Mouse (Mus musculus): ENCODE measurements around the gene Dnajc5g. TPM values are rescaled to one million over a fixed set of nuclear protein-coding genes. Genes with fewer than 3 reads are reported as not detected.

Gene Dnajc5g
- total and polyA plus RNA-seq, 3 experiments: not detected

GRCm38 (mm10) chr5:31080795-31081164, 25.3 kb upstream of the Dnajc5g start:
- dilution Hi-C loops (cut with MboI; ENCODE audit: extremely low pct_ligation_motif_present, extremely low pct_unique_long_range_greater_than_20kb, low sequenced_read_pairs): no loop called here
- peaks cover 2% of the 10 kb centered on the region for H3K27me3 ChIP-seq (replicated peaks)
- H3K36me3 ChIP-seq (replicated peaks in 1 of 2; ENCODE audit: control insufficient read depth in 1 of 2, insufficient read depth in 1 of 2, low read length in 1 of 2): peaks cover 37 to 53% of the 10 kb centered on the region in 2 experiments
- H3K4me2 ChIP-seq (ENCODE audit: insufficient read depth, low read depth, poor library complexity, severe bottlenecking): no peak overlapping the region
- in situ Hi-C loops (cut with MboI; ENCODE audit: low pct_ligation_motif_present, low pct_unique_long_range_greater_than_20kb, low sequenced_read_pairs): no loop called here
- TF ChIP-seq MAX (IDR thresholded peaks at IDR 0.05; ENCODE audit: low read length) (no peak), JUND (conservative IDR thresholded peaks at IDR 0.05; ENCODE audit: low read depth, low read length) (no peak), USF2 (conservative IDR thresholded peaks at IDR 0.05; ENCODE audit: low read depth, low read length) (no peak), POLR2AphosphoS2 (IDR thresholded peaks at IDR 0.05; ENCODE audit: low read depth, low read length) (no peak), SIN3A (IDR thresholded peaks at IDR 0.05; ENCODE audit: low read length) (no peak), ZKSCAN1 (IDR thresholded peaks at IDR 0.05; ENCODE audit: borderline replicate concordance, low read depth, low read length) (no peak), IRF4 (IDR thresholded peaks at IDR 0.05; ENCODE audit: low read depth, low read length) (no peak), CHD2 (IDR thresholded peaks at IDR 0.05; ENCODE audit: low read length) (no peak), SMC3 (IDR thresholded peaks at IDR 0.05; ENCODE audit: low read depth, low read length) (no peak), ZMIZ1 (IDR thresholded peaks at IDR 0.05; ENCODE audit: low read depth, low read length) (no peak), KAT2A (IDR thresholded peaks at IDR 0.05; ENCODE audit: insufficient replicate concordance, low read length) (no peak), USF1 (IDR thresholded peaks at IDR 0.05; ENCODE audit: low read depth, low read length) (no peak), CTCF (conservative IDR thresholded peaks at IDR 0.05 in 1 of 2, IDR thresholded peaks at IDR 0.05 in 1 of 2; ENCODE audit: low read depth in 2 of 2, low read length in 2 of 2) (no peak), MEF2A (IDR thresholded peaks at IDR 0.05; ENCODE audit: borderline replicate concordance, low read depth, low read length) (no peak), TCF12 (IDR thresholded peaks at IDR 0.05; ENCODE audit: low read depth, low read length) (no peak), GABPA (IDR thresholded peaks at IDR 0.05; ENCODE audit: insufficient replicate concordance, low read depth, low read length) (no peak), ZC3H11A (IDR thresholded peaks at IDR 0.05; ENCODE audit: low read depth, low read length) (no peak)
- no peak for DNase-seq (ENCODE audit: extremely low read depth)
- H3K27ac ChIP-seq (ENCODE audit: insufficient read depth, low read depth): no peak overlapping the region
- H3K9ac ChIP-seq (ENCODE audit: insufficient read depth, low read depth): no peak overlapping the region
- no peaks in the 10 kb centered on the region for H3K9me3 ChIP-seq (replicated peaks; ENCODE audit: low read length)
- peaks cover 13 to 29% of the 10 kb centered on the region in 2 experiments for H3K4me1 ChIP-seq (ENCODE audit: control insufficient read depth in 1 of 2, insufficient read depth in 2 of 2)
- no peak overlapping the region for H3K4me3 ChIP-seq (replicated peaks in 1 of 3; ENCODE audit: low read depth in 2 of 3, low read length in 2 of 3, poor library complexity in 1 of 3)
- H3K79me2 ChIP-seq (replicated peaks; ENCODE audit: control insufficient read depth, extremely low read depth, insufficient read depth, poor library complexity, severe bottlenecking): no peaks in the 10 kb centered on the region

GRCm38 (mm10) chr5:31081386-31081785, 24.7 kb upstream of the Dnajc5g start:
- dilution Hi-C loops (cut with MboI; ENCODE audit: extremely low pct_ligation_motif_present, extremely low pct_unique_long_range_greater_than_20kb, low sequenced_read_pairs): no loop called here
- no peak overlapping the region for H3K9ac ChIP-seq (ENCODE audit: insufficient read depth, low read depth)
- peaks cover 8% of the 10 kb centered on the region for H3K27me3 ChIP-seq (replicated peaks)
- H3K79me2 ChIP-seq (replicated peaks; ENCODE audit: control insufficient read depth, extremely low read depth, insufficient read depth, poor library complexity, severe bottlenecking): no peaks in the 10 kb centered on the region
- H3K9me3 ChIP-seq (replicated peaks; ENCODE audit: low read length): no peaks in the 10 kb centered on the region
- in situ Hi-C loops (cut with MboI; ENCODE audit: low pct_ligation_motif_present, low pct_unique_long_range_greater_than_20kb, low sequenced_read_pairs): no loop called here
- H3K4me2 ChIP-seq (ENCODE audit: insufficient read depth, low read depth, poor library complexity, severe bottlenecking): no peak overlapping the region
- peak; percentile 63 for DNase-seq (ENCODE audit: extremely low read depth)
- H3K4me3 ChIP-seq (replicated peaks in 1 of 3; ENCODE audit: low read depth in 2 of 3, low read length in 2 of 3, poor library complexity in 1 of 3): no peak overlapping the region
- TF ChIP-seq GABPA (IDR thresholded peaks at IDR 0.05; ENCODE audit: insufficient replicate concordance, low read depth, low read length) (no peak), ZMIZ1 (IDR thresholded peaks at IDR 0.05; ENCODE audit: low read depth, low read length) (no peak), CTCF (conservative IDR thresholded peaks at IDR 0.05 in 1 of 2, IDR thresholded peaks at IDR 0.05 in 1 of 2; ENCODE audit: low read depth in 2 of 2, low read length in 2 of 2) (peak; percentile 77 to 87), KAT2A (IDR thresholded peaks at IDR 0.05; ENCODE audit: insufficient replicate concordance, low read length) (no peak), RAD21 (IDR thresholded peaks at IDR 0.05; ENCODE audit: low read depth, low read length) (peak; percentile 39), ZNF384 (IDR thresholded peaks at IDR 0.05; ENCODE audit: low read depth, low read length) (no peak), NRF1 (IDR thresholded peaks at IDR 0.05; ENCODE audit: low read depth, low read length) (no peak), MYC (IDR thresholded peaks at IDR 0.05; ENCODE audit: low read depth, low read length) (0 out of 2 replicates have a peak, but pooled peaks have one; percentile 28), BHLHE40 (IDR thresholded peaks at IDR 0.05; ENCODE audit: low read depth, low read length) (no peak), PAX5 (IDR thresholded peaks at IDR 0.05; ENCODE audit: low read length) (no peak), JUND (conservative IDR thresholded peaks at IDR 0.05; ENCODE audit: low read depth, low read length) (no peak), USF1 (IDR thresholded peaks at IDR 0.05; ENCODE audit: low read depth, low read length) (no peak), JUN (IDR thresholded peaks at IDR 0.05; ENCODE audit: insufficient read depth, low read depth, low read length) (no peak), ZC3H11A (IDR thresholded peaks at IDR 0.05; ENCODE audit: low read depth, low read length) (no peak), EP300 (IDR thresholded peaks at IDR 0.05; ENCODE audit: low read length) (no peak), SMC3 (IDR thresholded peaks at IDR 0.05; ENCODE audit: low read depth, low read length) (peak; percentile 64), CHD2 (IDR thresholded peaks at IDR 0.05; ENCODE audit: low read length) (no peak), MAFK (IDR thresholded peaks at IDR 0.05; ENCODE audit: insufficient replicate concordance, low read length) (no peak)
- peaks cover 31 to 47% of the 10 kb centered on the region in 2 experiments for H3K36me3 ChIP-seq (replicated peaks in 1 of 2; ENCODE audit: control insufficient read depth in 1 of 2, insufficient read depth in 1 of 2, low read length in 1 of 2)
- no peak overlapping the region for H3K27ac ChIP-seq (ENCODE audit: insufficient read depth, low read depth)
- H3K4me1 ChIP-seq (ENCODE audit: control insufficient read depth in 1 of 2, insufficient read depth in 2 of 2): peaks cover 13 to 29% of the 10 kb centered on the region in 2 experiments
